Mouse (Mus musculus) heart, adult 10 weeks (tissue): ENCODE results near the gene Scgb2a2. TPM values are rescaled to one million over a fixed set of nuclear protein-coding genes. Genes with fewer than 3 reads are reported as not detected.

Experiments
- polyA plus RNA-seq: library from polyadenylated mRNA; stranded (reverse); fragments of 350-450 nt; fragmentation: Illumina TruSeq; extraction: RNeasy Lipid Tissue Mini Kit (QIAGEN cat#74804); gene quantifications from one replicate; pipeline ENCODE4 v1.2.3, GENCODE M21; 2014; ENCODE audit warnings: low read depth, low replicate concordance

Scgb2a2 gene
- polyA plus RNA-seq, result not detected

DNA sequence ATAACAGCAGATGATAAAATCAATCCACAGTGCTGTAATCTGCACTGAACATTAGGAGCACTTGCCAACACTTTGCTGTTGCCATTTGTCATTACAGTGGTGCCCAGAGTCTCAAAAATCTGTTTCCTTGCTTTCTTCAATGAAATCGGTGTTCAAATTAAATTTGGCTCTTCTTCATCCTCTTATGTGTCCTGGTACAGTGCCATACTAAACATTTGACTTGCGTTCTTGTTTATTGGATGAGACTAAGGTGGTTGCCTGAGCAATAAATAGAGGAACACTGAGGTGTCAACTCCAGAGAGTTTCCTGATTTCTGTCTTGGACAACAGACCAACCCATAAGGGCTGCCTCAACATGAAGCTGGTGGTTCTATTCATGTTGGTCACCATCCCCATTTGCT lies at the start of gene Scgb2a2:
TSS of gene Scgb2a2 (plus strand) at position 301 of the 400 bp plus-strand sequence.

DNA sequence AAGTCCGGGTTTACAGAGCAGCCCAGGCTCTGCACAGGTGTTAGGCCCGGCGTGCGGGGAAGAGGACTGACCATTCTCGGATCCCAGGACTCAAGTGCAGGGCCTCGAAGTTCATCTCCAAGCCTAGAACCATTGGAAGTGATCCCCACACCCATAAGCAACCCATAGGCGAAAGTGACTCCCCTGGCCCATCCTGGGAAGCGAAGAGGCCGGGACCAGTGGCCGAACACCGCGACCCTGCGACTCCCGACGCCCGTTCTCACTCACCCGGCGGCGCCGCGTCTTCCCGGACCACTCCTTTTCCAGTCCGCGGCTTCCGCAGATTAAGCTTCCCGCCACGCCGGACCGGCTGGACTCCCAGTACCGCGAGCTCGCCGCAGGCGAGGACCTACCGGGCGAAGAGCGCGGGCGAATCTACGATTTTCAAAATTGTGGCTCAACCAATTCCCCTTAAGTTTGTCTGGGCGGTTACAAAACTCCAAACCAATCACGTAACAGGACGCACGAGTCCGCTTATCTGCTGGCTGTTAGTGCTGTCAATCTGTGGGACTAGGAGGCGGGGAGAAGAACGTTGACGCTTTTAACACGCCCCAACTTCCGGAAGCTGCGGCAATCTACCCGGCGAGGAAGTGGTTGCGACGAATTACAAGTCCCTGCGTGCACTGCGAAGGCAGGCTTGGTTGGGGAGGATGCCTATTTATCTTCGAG lies 51.9 kb downstream of the Scgb2a2 start, which contains the start of gene Incenp:
TSS of gene Incenp (minus strand) at position 480 of the 708 bp plus-strand sequence.

Other genes with a start within 250 kb of the Scgb2a2 start
- gene Incenp, start 52.0 kb downstream of the Scgb2a2 start, polyA plus RNA-seq, result 5.8 TPM
- 3,653 TPM for gene Fth1, start 133.0 kb downstream of the Scgb2a2 start, polyA plus RNA-seq
- gene Best1, start 154.1 kb downstream of the Scgb2a2 start, polyA plus RNA-seq, result 0.21 TPM
- 11.2 TPM for gene Rab3il1, start 154.1 kb downstream of the Scgb2a2 start, polyA plus RNA-seq
- gene Fads3, start 194.0 kb downstream of the Scgb2a2 start, polyA plus RNA-seq, result 44.0 TPM